Mouse (Mus musculus) CD4-positive naive resting alpha-beta T cell, adult 76 days (primary cell): ENCODE results near the gene Lysmd2. TPM values are rescaled to one million over a fixed set of nuclear protein-coding genes. Genes with fewer than 3 reads are reported as not detected.

Source experiments
- total RNA-seq: library from RNA; stranded (reverse); gene quantifications from one replicate; pipeline ENCODE4 v1.2.4, GENCODE M21; 2023

The Lysmd2 gene
- 3.0 TPM for total RNA-seq

DNA sequence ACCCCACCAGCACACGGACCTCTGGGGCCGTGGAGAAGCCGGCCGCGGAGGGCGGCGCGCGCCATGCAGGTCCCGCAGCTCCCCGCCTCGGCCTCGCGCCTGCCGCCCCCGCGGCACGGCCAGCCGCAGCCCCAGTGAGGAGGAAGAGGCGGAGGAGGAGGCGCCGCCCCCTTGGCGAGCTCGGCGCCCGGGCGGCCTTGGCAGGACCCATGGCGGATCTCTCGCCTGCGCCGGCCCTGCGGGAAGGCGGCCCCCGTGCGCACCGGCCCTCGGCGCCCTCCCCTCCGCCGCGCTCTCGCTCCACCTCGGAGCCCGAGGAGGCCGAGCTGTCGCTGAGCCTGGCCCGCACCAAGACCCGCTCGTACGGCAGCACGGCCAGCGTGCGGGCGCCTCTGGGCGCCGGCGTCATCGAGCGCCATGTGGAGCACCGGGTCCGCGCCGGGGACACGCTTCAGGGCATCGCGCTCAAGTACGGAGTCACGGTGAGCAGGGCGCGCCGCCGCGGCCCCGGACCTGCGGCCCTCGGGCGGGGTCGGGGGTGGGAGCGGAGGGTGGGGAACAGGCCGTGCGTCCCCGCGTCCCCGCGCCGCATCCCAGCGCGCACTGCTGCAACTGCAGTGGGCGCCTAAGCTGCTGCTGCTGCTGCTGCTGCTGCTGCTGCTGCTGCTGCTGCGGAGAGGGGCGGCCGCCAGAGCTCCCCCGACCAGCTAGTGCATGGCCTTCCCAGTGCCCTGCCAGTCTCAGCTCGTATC is at the start of gene Lysmd2:
TSS of gene Lysmd2 (plus strand) at position 186 of the 752 bp plus-strand sequence.

DNA sequence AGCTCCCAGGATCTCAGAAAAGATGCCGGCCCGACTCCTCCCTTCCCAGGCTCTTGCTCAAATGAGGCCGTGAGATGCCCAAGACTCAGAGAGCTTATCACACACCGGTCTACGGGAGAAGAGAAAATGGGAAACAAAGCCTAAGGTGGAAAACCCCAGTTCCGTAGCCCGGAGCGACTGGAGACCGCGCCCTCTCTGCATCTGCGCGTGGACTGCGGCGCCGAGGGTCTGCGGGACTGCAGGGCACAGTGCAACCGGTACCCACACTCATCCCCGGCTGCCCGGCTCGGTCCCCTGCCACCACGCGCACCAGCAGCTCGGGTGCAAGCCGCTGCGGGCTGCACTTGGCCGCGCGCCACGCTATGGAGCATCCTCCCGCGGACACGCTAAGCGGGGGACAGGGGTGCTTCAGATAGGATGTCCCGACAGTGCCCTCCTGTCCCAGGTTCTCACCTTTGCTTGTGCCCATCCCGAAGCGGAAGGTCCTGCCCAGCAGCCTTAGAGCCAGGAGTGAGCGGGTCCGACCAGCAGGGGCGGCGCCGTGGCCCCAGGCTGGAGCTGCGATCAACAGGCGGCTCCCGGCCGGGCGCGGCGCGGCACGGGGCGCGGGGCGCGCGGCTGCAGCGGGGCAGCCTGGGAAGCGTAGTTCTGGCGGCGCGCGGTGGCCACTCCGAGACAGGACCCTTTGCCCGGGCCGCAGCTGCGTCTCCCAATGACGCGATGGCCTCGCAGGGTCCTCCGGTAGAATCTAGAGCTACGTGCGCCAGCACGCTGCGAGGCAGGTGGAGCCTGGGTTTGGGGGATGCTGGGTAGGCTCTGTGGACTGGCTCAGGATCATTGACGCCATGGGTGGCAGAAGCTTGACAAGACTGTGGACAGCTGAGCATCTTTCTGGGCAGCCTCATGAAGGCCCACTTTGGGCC is 14.7 kb upstream of the Lysmd2 start, which contains the start of gene Tmod2:
TSS of gene Tmod2 (minus strand) at position 755 of the 923 bp plus-strand sequence.

DNA sequence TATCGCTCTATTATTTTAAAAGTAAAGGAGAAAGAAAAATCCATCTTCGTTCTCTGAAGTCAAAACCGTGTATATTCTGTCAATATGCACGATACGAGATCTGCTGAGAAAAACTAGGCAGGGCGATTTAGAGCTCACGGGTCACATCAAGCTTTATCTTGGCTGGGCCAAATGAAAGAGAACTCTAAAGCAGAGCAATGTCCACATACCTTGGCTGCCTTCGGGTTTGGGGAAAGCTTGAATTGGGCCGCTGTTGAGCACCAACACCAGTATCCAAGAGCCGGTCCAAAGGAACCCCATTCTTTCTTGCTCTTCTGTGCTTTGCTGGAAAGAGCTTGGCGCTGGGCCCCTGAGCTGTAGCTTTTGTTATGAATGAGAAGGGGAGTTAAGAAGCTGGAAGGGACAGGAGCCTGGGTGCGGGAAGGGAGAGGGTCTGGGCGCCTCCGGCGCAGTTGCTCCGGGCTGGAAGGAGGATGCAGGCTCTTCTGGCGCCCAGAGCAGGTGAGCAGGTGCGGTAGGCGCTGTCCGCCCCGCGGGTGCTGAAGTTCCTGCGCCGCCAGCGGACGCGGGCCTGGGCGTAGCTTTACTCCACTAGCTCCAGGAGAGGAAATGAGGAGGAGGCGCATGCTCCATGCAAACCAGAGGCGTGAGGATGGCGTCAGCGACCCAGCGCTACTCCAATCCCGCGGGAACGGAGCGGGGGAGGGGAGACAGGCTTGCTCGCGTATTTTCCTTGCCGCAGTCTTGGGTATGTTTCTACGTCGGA is 58.1 kb downstream of the Lysmd2 start, which contains the start of gene Scg3:
TSS of gene Scg3 (minus strand) at position 631 of the 766 bp plus-strand sequence.

Other genes with a start within 250 kb of the Lysmd2 start
- 85.2 TPM for gene Mapk6, start 215.7 kb upstream of the Lysmd2 start, total RNA-seq
- 25.0 TPM for gene Leo1, start 184.2 kb upstream of the Lysmd2 start, total RNA-seq
- 148 TPM for gene Tmod3, start 66.1 kb upstream of the Lysmd2 start, total RNA-seq
- gene Tmod2, start 14.4 kb upstream of the Lysmd2 start, total RNA-seq: 0.15 TPM
- gene Scg3, start 58.3 kb downstream of the Lysmd2 start, total RNA-seq: not detected
- gene Bmp5, start 149.6 kb downstream of the Lysmd2 start, total RNA-seq: not detected